Mouse (Mus musculus): Measurements from ENCODE around the gene Gm17455. TPM values are rescaled to one million over a fixed set of nuclear protein-coding genes. Genes with fewer than 3 reads are reported as not detected.

Gm17455 gene
- total RNA-seq (2021), result 1 to 10 TPM in 1 of 2 experiments, under 1 TPM in 1; 0.44 to 1.3 TPM

DNA sequence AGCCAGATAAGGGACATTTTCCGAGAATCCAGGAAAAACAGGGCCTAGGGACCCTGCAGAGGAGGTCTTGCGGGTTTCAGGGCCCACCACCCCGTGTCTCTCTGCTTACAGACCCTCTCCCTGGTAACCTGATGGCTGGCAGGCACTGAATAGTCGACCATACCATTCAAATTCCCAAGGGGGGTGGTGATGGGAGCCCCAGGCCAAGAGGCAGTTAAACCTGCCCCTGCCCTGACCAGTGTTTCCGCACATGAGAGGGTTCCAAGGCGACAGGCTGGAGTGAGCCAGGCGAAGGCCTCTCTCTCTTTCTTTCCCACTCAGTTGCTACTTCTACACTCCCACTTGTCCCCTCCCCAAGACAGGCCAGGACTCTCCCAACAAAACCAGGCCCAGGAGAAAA lies at the start of gene Gm17455:
Gm17455 (plus strand) TSS at position 278 of the 400 bp plus-strand sequence.
- intact Hi-C loops (cut with DNase I), result no loop called here
- no peak for DNase-seq (ENCODE audit: low spot score in 2 of 2)

DNA sequence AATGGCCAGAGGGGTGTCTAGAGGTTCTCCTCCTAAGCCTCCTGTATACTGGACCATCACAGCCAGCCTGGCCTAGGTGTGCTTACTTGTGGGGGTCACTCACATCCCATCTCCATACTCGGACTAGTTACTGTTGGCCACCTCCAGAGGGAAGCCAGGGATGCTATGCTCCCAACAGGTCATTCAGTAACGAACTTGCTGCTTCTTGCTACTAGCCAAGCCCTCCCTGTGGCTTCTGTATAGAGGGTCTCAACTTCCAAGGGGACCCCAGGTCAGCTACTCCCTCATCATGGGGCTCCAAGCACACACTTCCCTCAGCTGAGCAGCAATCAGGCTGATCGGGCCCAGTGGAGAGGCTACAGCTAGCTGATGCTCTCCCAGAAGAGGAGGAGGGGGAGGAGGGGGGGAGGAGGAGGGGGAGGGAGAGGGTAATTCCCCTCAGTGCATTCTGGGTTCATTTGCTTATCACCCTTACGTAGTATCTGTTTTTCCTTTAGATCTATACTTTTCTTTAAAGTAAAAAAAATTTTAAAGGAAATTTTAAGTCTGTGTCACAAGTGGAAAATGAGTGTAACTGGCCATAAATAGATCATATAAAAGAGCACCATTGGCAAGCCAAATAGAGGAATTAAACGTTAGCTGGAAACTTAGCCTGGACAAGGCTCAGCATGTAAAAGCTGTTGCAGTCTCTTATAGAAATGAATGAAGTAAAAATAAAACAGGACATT lies 49.3 kb upstream of the Gm17455 start:
- intact Hi-C loops (cut with DNase I), result no loop called here
- DNase-seq (ENCODE audit: low spot score in 2 of 2), result no peak

DNA sequence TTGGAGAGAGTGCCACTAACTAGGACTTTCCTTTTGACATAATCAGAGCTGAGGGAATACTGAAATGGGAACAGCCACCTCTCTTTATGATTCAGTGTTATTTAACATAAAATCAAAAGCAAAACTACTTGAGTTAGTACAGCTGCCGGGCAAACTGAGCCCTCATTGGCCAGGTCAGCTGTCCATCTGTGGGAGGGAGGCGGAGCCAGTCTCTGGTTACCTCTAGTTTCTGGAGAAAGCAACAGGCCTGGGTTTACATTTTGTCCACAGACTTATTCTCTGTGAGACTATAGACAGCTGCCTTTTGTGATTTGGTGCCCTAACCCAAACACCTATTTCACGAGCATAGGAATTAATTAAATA lies 48.7 kb upstream of the Gm17455 start:
- intact Hi-C loops (cut with DNase I), result no loop called here
- DNase-seq (ENCODE audit: low spot score in 2 of 2), result peak; percentile 62 to 82

DNA sequence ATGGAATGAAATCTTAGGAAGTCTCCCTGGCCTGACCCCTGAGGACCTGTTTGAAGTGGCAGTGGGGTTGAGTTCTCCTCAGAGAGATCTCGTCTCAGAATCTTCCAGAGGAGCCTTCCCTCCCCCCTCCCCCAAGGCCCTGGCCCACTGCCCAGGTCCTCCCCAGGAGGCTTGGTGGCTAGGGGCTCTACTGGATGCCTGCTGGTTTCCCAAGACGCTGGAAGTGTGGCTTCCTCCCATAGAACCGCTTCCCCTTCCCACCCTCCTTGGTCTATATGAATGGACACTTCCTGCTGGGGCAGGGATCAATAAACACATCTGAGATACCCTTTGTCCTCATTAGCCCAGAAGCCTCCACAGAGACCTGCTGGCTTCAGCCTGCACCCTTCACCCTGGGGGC lies 48.3 kb upstream of the Gm17455 start:
- DNase-seq (ENCODE audit: low spot score in 2 of 2), result no peak

DNA sequence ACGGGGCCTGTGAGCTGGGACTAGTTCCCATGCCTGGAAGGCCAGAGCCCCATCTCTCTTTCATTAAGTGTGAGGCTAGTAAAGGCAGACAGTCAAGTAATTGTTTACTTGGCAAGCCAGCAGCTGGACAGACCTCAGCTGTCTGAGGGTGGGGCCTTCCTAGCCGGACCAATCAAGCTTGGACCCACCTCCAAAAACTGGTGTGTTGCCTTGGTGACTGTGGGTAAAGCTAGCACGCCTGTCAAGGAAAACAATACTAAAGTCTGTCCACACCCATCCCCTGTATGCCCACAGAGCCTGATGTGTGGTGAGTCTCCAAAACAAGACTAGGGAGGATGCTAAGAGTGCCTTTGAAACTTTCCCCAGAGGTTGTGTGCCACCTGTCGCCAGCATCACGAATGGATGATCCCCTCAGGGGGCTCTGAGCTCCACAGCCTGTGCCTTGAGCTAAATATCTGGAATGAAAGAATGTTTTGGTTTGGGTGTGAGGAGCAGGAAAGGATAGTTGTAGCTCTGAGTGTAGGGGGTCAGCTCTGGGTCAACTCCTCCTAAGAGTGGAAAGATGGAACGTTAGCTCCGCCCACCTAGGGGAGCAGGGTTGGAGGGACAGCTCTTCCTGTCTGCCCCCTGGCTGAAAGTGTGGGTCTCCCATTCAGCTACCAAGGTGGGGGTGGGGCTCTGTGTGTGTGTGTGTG lies 47.6 kb upstream of the Gm17455 start:
- no peak for DNase-seq (ENCODE audit: low spot score in 2 of 2)
- intact Hi-C loops (cut with DNase I), result no loop called here

More for the DNA sequence above, 48.3 kb upstream of the Gm17455 start:
- intact Hi-C loops (cut with DNase I), result no loop called here

DNA sequence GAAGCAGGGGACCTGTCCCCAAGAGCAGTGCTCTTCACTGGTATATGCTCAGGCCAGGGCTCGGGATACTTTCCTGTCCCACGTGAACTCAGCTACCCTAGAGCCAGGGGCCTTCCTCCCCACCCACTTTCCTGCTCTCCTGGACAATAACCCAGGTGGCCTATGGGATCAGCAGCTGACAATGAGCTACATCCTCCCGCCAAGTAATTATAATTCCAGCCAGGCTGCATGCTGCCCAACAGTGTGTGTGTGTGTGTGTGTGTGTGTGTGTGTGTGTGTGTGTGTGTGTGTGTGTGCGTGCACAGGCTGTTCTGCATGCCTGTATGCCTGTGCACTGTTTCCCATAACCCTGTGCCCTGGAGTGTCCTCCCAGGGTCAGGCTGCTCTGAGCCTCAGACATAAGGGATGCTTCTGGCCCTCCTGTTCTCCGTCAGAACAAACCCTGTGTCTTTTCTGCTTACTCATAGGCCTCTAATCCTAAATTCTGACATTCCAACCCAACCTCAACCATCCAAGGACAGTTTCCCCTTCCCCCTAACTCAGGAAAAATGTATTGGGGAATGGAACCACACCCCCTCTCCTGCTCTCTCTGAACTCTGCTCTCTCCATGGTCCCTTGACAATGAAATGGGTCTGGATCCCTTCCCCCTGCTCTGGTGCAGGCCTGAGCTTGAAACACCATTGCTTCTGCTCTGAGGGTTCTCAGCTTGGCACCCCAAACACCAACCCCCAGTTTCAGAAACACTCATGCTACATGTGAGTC lies 46.1 kb upstream of the Gm17455 start:
- intact Hi-C loops (cut with DNase I), result no loop called here
- DNase-seq (ENCODE audit: low spot score in 2 of 2), result no peak

DNA sequence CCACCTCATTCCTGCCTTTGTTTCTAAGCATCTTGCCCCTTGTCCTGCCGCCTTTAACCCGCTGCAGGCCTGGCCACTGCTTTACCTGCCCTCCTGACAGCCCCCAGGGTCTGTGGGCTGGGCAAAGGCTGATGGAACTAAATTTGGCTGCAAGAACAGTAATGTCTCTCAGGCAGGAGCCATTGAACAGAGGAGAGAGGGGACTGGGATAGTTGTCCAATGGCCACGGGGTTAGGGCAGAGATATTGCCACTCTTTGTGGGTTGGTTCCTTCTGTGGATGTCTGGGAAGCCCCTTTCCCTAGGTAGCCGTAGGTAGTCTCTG lies 45.6 kb upstream of the Gm17455 start:
- DNase-seq (ENCODE audit: low spot score in 2 of 2), result no peak
- intact Hi-C loops (cut with DNase I), result no loop called here

DNA sequence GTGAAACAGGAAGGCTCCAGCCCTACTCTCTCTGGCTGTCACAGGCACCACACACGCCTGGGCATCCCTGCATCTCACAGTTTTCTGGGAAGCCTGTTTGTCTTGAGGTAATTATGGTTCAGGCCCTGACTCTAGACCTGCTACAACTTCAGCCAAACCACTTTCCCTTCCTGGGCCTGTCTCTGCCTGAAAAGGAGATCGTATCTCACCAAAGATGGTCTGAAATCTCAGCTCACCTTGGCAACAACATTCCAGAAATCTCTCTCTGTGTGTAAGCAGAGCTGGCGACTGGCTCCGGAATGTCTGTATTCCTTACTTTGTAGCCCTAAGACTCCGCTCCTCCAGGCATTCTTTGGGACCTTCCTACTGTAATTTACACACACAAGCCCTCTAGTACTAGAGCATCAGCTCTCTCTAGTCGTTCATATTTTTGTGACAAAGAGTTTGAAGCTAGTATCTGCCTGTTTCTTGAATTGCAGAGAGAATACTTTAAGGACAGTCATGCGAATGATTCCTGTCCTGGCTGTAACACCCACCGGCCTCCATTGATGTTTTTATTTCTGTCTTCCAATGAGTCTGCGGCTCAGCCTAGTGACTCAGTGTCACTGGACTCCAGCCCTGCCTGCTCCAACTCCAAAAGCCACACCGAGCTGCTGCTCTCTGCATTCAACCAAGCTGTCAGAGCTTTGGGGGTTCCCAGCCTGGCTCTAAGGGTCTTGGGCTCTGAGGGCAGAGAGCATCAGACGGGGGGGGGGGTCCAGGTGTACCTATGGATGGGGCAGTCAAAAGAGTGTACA lies 44.4 kb upstream of the Gm17455 start:
- DNase-seq (ENCODE audit: low spot score in 2 of 2), result peak in 1 of 2 experiments; percentile 57
- intact Hi-C loops (cut with DNase I), result no loop called here

DNA sequence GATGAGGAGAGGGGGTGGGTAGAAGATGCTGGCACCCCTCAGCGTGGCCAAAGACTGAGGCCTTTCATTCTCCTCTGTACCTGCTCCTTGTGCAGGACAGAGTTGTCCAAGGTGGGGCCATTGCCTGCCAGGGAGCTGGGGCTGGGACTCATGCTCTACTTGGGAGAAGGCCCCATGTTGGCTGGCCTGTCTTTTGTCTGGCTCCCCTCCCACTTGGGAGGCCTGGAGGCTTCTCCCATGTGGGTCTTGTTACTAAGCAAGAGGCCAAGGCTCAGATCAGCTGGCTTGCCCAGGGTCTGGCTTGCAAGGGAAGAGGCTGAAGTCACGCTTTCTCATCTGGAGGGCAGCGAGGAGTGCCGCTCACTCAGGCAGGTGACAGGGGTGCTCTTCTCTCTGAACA lies 42.1 kb upstream of the Gm17455 start:
- DNase-seq (ENCODE audit: low spot score in 2 of 2), result no peak
- intact Hi-C loops (cut with DNase I), result no loop called here

DNA sequence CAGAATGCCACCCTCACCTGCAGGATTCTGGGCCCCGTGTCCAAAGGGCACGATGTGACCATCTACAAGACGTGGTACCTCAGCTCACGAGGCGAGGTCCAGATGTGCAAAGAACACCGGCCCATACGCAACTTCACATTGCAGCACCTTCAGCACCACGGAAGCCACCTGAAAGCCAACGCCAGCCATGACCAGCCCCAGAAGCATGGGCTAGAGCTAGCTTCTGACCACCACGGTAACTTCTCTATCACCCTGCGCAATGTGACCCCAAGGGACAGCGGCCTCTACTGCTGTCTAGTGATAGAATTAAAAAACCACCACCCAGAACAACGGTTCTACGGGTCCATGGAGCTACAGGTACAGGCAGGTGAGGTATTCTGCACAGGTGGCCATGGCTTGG lies 41.6 kb upstream of the Gm17455 start:
- DNase-seq (ENCODE audit: low spot score in 2 of 2), result no peak
- intact Hi-C loops (cut with DNase I), result no loop called here

DNA sequence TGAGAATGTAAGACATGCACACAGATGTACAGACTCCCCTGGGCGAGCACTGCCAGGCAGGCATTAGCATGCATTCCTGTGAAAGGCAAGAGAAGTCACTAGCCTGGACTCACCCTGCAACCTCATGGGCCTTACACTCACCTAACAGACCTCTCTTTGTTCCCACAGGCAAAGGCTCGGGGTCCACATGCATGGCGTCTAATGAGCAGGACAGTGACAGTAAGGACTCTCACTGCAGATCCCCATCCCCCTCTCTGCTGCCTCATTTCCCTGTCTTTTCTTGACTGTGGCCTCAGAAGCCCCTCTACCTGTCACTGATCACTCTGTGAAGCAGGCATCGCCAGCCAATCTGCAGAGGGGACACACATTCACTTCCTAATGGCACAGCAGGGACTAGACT lies 40.8 kb upstream of the Gm17455 start:
- intact Hi-C loops (cut with DNase I), result no loop called here

DNA sequence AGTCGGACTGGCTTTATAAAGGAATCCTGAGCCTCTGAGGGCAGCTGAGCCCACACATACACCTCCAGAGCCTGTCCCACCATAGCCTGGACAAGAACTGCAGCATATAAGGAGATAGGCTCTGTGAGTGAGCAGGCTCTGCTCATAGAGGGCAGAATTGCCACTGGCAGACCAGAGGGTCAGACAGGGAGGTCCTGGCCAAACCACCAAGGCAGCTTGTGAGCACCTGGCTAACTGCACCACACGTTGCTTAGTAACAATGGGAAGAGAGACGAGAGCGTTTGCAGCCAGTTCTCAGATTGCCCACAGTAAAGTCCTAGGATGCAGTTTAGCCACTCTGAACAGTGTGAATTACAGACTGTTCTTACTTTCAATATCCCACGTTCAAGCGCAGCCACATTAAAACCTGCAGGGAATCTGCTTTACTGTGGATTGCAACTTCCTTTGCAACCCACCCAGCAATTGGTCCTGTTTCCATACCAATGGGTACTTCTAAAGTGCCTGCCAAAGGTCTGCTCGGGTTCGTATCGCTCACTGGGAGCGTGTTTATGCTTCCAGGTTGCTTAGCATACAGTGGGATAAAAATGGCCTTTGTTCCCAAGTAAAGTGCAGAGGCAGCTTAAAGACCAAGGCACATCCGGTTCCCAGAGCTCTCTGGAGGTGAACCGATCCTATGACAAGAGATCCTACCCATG lies 37.8 kb upstream of the Gm17455 start:
- intact Hi-C loops (cut with DNase I), result no loop called here
- no peak for DNase-seq (ENCODE audit: low spot score in 2 of 2)

More for the DNA sequence above, 40.8 kb upstream of the Gm17455 start:
- DNase-seq (ENCODE audit: low spot score in 2 of 2), result no peak

DNA sequence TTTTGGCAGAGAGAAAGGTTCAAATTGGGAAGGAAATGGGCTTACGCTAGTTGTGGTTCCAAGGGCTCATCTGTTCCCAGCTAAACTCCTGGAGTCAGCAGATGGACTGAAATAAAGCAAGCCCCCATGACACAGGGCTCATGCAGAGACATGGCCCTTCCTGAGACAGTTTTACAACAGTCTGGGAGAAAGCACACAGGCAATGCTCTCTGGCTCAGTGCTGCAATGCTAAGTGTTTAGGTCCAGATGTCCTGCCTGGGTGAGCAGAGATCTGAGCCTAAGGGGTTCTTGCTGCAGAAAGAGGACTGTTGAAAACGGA lies 37.3 kb upstream of the Gm17455 start:
- intact Hi-C loops (cut with DNase I), result no loop called here
- DNase-seq (ENCODE audit: low spot score in 2 of 2), result peak in 1 of 2 experiments; percentile 36

DNA sequence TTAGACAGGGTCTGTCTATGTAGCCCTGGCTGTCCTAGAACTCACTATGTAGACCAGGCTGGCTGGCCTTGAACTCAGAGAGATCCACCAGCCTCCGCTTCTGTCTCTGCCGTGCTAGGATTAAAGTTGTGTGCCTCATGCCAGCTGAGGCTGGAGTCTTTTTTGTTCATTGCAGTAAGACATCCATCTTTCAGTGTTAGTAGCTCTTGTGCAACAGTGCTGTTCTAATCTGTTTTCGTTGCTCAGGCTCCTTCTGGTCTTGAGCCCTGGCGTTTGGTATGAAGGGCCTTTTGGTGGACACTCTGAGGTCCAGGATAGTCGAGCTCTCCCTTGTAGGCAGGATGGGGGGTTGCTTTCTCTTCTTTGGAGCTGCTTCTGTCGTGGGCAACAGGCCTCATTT lies 36.1 kb upstream of the Gm17455 start:
- DNase-seq (ENCODE audit: low spot score in 2 of 2), result no peak
- intact Hi-C loops (cut with DNase I), result no loop called here

DNA sequence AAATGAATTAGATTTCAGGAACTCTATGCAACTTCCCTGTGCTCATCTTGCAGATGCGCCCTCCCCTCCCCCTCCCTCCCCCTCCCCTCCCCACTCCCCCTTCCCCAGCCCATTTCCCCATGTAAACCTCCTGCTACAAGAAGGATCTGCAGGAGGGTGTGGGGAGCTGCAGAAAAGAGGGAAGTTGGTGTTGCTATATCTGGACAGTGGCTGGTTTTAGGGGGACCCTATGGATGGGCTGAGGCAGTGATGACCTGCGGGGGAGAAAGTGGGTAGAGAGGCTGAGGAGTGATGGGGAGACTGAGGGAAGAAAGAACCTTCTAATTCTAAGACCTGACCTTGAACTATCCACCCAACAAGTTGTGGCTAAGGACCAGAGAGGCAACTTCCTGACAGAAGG lies 32.4 kb upstream of the Gm17455 start:
- intact Hi-C loops (cut with DNase I), result no loop called here
- peak in 1 of 2 experiments; percentile 33 for DNase-seq (ENCODE audit: low spot score in 2 of 2)

DNA sequence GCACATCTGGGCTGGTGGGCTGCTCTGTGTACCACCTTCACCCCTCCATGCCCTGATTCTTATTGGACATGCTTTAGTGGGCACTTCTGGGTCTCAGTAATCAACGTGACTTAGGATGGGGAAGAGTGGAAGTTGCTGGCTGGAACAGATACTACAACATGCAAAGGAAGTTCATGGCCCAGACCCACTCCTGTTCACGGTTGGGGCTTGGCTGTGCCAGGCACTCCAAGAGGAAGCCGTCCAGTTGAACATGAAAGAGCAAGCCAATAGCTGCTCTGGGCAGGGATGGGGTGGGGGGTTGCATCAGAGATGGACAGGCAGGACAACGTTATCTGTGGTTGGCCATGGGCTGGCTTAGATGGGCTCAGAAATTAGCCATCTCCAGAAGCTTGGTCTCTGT lies 31.6 kb upstream of the Gm17455 start:
- intact Hi-C loops (cut with DNase I), result no loop called here
- DNase-seq (ENCODE audit: low spot score in 2 of 2), result no peak

DNA sequence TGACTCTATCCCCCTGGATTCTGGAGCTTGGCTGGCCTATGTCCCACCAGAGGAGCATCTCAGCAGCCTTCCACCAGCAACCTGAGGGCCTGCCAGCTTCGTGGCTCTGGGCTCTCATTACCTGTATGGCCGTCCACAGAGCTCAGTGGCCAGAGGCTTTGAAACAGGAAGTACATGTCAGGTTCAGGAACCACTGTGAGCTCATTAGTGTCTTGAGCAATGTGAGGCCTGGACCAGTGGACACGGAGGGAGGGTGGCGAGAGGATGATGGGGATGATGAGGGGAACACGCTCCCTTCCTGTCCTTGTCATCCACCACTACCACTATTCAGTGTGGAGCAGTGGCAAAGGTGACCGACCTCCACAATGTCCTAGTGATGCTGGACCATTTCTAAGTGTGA lies 30.1 kb upstream of the Gm17455 start:
- DNase-seq (ENCODE audit: low spot score in 2 of 2), result no peak
- intact Hi-C loops (cut with DNase I), result no loop called here

DNA sequence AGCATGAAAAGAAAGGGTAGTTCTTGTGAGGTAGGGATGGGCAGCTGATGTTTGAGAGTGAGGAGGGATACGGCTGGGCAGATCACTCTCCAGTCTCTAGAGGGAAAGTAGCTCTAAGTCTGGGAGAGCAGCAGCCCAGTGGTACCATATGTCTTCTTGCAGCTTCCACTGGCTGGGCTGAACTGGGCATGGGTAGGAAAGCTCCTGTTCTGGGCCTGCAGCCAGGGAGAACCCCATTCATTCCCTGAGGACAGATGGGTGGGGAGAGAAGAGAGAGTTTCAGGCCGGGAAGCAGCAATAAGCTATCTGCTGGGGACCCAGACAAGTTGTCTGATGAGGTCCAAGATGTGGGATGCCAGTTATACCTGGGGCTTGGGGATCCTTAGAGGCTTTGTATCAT lies 29.4 kb upstream of the Gm17455 start:
- peak; percentile 31 to 48 for DNase-seq (ENCODE audit: low spot score in 2 of 2)
- intact Hi-C loops (cut with DNase I), result no loop called here

DNA sequence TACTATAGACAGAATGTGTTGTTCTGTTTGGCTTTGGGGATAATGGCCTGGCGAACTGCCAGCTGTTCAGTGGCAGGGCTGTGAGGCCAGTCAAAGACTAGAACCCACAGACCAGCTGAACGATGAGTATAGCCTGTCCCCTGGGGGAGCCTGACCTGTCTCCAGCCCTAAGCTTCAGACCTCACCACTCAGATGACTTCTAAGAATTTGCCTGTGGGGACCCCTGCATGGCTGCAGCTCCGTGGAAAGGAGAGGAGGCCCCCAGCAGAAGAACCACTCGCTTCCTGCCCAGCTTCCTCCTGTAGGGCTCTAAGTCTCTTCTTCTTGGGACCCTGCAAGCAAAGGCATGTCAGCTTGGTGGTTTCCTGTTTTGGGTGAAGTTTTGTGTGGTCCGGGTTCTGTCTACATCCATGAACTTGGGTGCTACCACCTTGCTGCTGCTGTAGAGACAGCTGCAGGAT lies 28.9 kb upstream of the Gm17455 start:
- DNase-seq (ENCODE audit: low spot score in 2 of 2), result no peak
- intact Hi-C loops (cut with DNase I), result no loop called here
